Mouse (Mus musculus): Measurements from ENCODE around the gene Lrig1. TPM values are rescaled to one million over a fixed set of nuclear protein-coding genes. Genes with fewer than 3 reads are reported as not detected.

Lrig1 gene
- polyA plus RNA-seq, 1 experiment from 2014 or later, result 45.8 TPM

GRCm38 (mm10) chr6:94594096-94594665, 105.8 kb downstream of the Lrig1 start:
- DNase-seq (ENCODE audit: low read depth, low spot score), result no peak

GRCm38 (mm10) chr6:94592710-94593109, 107.2 kb downstream of the Lrig1 start:
- no peak for ATAC-seq
- no peak for DNase-seq (ENCODE audit: low read depth, low spot score)
- no peak for TF ChIP-seq CTCF (IDR thresholded peaks at IDR 0.05)
- H3K27me3 ChIP-seq, result no peaks in the 10 kb centered on the region
- in situ Hi-C loops (cut with MboI; ENCODE audit: low pct_unique_long_range_greater_than_20kb), result loop anchor here (5.0 kb wide), 1 partner anchor 45 kb away; no protein-coding TSS in a partner anchor
- ChIA-PET CTCF (interaction anchor here (1.8 kb wide), 1 partner anchor 11 kb away, joined by 5 read pairs; no protein-coding TSS in a partner anchor), POLR2A (interaction anchor here (0.6 to 1.1 kb wide), 2 partner anchors 374 to 915 kb away, joined by 4 read pairs; no protein-coding TSS in a partner anchor)

More at GRCm38 (mm10) chr6:94594096-94594665, 105.8 kb downstream of the Lrig1 start:
- TF ChIP-seq CTCF (IDR thresholded peaks at IDR 0.05), result no peak
- ATAC-seq, result no peak
- no peaks in the 10 kb centered on the region for H3K27me3 ChIP-seq
- ChIA-PET POLR2A (no interaction called here), CTCF (no interaction called here)
- in situ Hi-C loops (cut with MboI; ENCODE audit: low pct_unique_long_range_greater_than_20kb), result loop anchor here (5.0 kb wide), 1 partner anchor 47 kb away; no protein-coding TSS in a partner anchor

- TF ChIP-seq CTCF (IDR thresholded peaks at IDR 0.05), result no peak
- POLR2A ChIA-PET, result interaction anchor here (0.6 to 1.1 kb wide), 2 partner anchors 374 to 915 kb away, joined by 4 read pairs; no protein-coding TSS in a partner anchor
- ATAC-seq, result no peak
- no peaks in the 10 kb centered on the region for H3K27me3 ChIP-seq
- DNase-seq (ENCODE audit: low read depth, low spot score), result no peak
- CTCF ChIA-PET, result interaction anchor here (1.8 kb wide), 1 partner anchor 11 kb away, joined by 5 read pairs; no protein-coding TSS in a partner anchor
- in situ Hi-C loops (cut with MboI; ENCODE audit: low pct_unique_long_range_greater_than_20kb), result loop anchor here (5.0 kb wide), 1 partner anchor 45 kb away; no protein-coding TSS in a partner anchor
Observed at GRCm38 (mm10) chr6:94592243-94592642, 107.7 kb downstream of the Lrig1 start.

GRCm38 (mm10) chr6:94588365-94588764, 111.6 kb downstream of the Lrig1 start:
- no peaks in the 10 kb centered on the region for H3K27me3 ChIP-seq
- CTCF ChIA-PET, result interaction anchor here (1.3 to 1.7 kb wide), 3 partner anchors 12 to 25 kb away, joined by 4 read pairs; no protein-coding TSS in a partner anchor
- TF ChIP-seq CTCF (IDR thresholded peaks at IDR 0.05), result no peak
- POLR2A ChIA-PET, result no interaction called here
- in situ Hi-C loops (cut with MboI; ENCODE audit: low pct_unique_long_range_greater_than_20kb), result no loop called here
- ATAC-seq (no peak), DNase-seq (ENCODE audit: low read depth, low spot score) (no peak)

- DNase-seq (ENCODE audit: low read depth, low spot score) (no peak), ATAC-seq (no peak)
- TF ChIP-seq CTCF (IDR thresholded peaks at IDR 0.05), result no peak
- CTCF ChIA-PET, result interaction anchor here (1.6 to 3.0 kb wide), 2 partner anchors 12 to 22 kb away, joined by 5 to 12 read pairs; no protein-coding TSS in a partner anchor
- no peaks in the 10 kb centered on the region for H3K27me3 ChIP-seq
- POLR2A ChIA-PET, result no interaction called here
- in situ Hi-C loops (cut with MboI; ENCODE audit: low pct_unique_long_range_greater_than_20kb), result no loop called here
Observed at GRCm38 (mm10) chr6:94584976-94585375, 115.0 kb downstream of the Lrig1 start.

- POLR2A ChIA-PET, result no interaction called here
- H3K27me3 ChIP-seq, result no peaks in the 10 kb centered on the region
- CTCF ChIA-PET, result interaction anchor here (0.7 to 1.9 kb wide), 2 partner anchors 8 to 21 kb away, joined by 3 to 7 read pairs; no protein-coding TSS in a partner anchor
- no peak for TF ChIP-seq CTCF (IDR thresholded peaks at IDR 0.05)
- DNase-seq (ENCODE audit: low read depth, low spot score), result no peak
- in situ Hi-C loops (cut with MboI; ENCODE audit: low pct_unique_long_range_greater_than_20kb), result no loop called here
- no peak for ATAC-seq
Observed at GRCm38 (mm10) chr6:94584147-94584695, 115.7 kb downstream of the Lrig1 start.

GRCm38 (mm10) chr6:94582055-94582454, 117.9 kb downstream of the Lrig1 start:
- ChIA-PET POLR2A (no interaction called here), CTCF (interaction anchor here (1.6 to 2.2 kb wide), 3 partner anchors 15 to 26 kb away, joined by 3 to 7 read pairs (median 5); no protein-coding TSS in a partner anchor)
- in situ Hi-C loops (cut with MboI; ENCODE audit: low pct_unique_long_range_greater_than_20kb), result no loop called here
- no peak for TF ChIP-seq CTCF (IDR thresholded peaks at IDR 0.05)
- no peaks in the 10 kb centered on the region for H3K27me3 ChIP-seq
- DNase-seq (ENCODE audit: low read depth, low spot score), result no peak
- no peak for ATAC-seq

- ChIA-PET POLR2A (no interaction called here), CTCF (interaction anchor here (0.7 to 1.0 kb wide), 2 partner anchors 9 to 29 kb away, joined by 3 read pairs; no protein-coding TSS in a partner anchor)
- no peak for DNase-seq (ENCODE audit: low read depth, low spot score)
- TF ChIP-seq CTCF (IDR thresholded peaks at IDR 0.05), result no peak
- in situ Hi-C loops (cut with MboI; ENCODE audit: low pct_unique_long_range_greater_than_20kb), result no loop called here
- no peak for ATAC-seq
- H3K27me3 ChIP-seq, result no peaks in the 10 kb centered on the region
Observed at GRCm38 (mm10) chr6:94577991-94578390, 122.0 kb downstream of the Lrig1 start.

- no peak for TF ChIP-seq CTCF (IDR thresholded peaks at IDR 0.05)
- in situ Hi-C loops (cut with MboI; ENCODE audit: low pct_unique_long_range_greater_than_20kb), result no loop called here
- ChIA-PET POLR2A (no interaction called here), CTCF (interaction anchor here (0.7 to 2.6 kb wide), 3 partner anchors 9 to 15 kb away, joined by 3 to 13 read pairs (median 4); no protein-coding TSS in a partner anchor)
- ATAC-seq, result no peak
- no peaks in the 10 kb centered on the region for H3K27me3 ChIP-seq
- DNase-seq (ENCODE audit: low read depth, low spot score), result no peak
Observed at GRCm38 (mm10) chr6:94575526-94576166, 124.3 kb downstream of the Lrig1 start.

- DNase-seq (ENCODE audit: low read depth, low spot score), result no peak
- ChIA-PET POLR2A (no interaction called here), CTCF (no interaction called here)
- in situ Hi-C loops (cut with MboI; ENCODE audit: low pct_unique_long_range_greater_than_20kb), result no loop called here
- no peak for ATAC-seq
- no peaks in the 10 kb centered on the region for H3K27me3 ChIP-seq
- no peak for TF ChIP-seq CTCF (IDR thresholded peaks at IDR 0.05)
Observed at GRCm38 (mm10) chr6:94568040-94568439, 131.9 kb downstream of the Lrig1 start.
